Mouse (Mus musculus) hindbrain, postnatal 0 days (tissue): ENCODE data around the gene Pde9a. TPM values are rescaled to one million over a fixed set of nuclear protein-coding genes. Genes with fewer than 3 reads are reported as not detected.

Experiments
- ATAC-seq: fragments of 200-750 bp; cut with Nextera tagmentation; 2 replicates; pipeline ENCODE4 v1.8.0; 2017; ENCODE audit warnings: mild to moderate bottlenecking, moderate TSS enrichment, moderate library complexity
- DNase-seq: peaks from one replicate; pipeline ENCODE4 v3.0.0-alpha.2; 2015; ENCODE audit warnings: low spot score
- H3K27ac ChIP-seq: fragments of 300-500 bp; sonication (generic); 2 replicates; pipeline ENCODE4 v1.5.1; 2014; ENCODE audit warnings: mild to moderate bottlenecking
- H3K27me3 ChIP-seq: fragments of 300-500 bp; sonication (generic); 2 replicates; pipeline ENCODE4 v1.6.1; 2014; ENCODE audit warnings: low read length, mixed read lengths; ENCODE audit not compliant: insufficient read depth
- H3K36me3 ChIP-seq: fragments of 300-500 bp; sonication (generic); 2 replicates; pipeline ENCODE4 v1.6.1; 2014; ENCODE audit warnings: low read length, mixed read lengths; ENCODE audit not compliant: insufficient read depth
- H3K4me1 ChIP-seq: fragments of 300-500 bp; sonication (generic); 2 replicates; pipeline ENCODE4 v1.6.1; 2014; ENCODE audit warnings: antibody characterized with exemption, low read length, mixed read lengths; ENCODE audit not compliant: insufficient read depth
- H3K4me2 ChIP-seq: fragments of 300-500 bp; sonication (generic); 2 replicates; pipeline ENCODE4 v1.6.1; 2014; ENCODE audit warnings: low read depth, mild to moderate bottlenecking, low read length, moderate library complexity, mixed read lengths
- H3K4me3 ChIP-seq: fragments of 300-500 bp; sonication (generic); 2 replicates; pipeline ENCODE4 v1.5.1; 2014; ENCODE audit warnings: low read length
- H3K9ac ChIP-seq: fragments of 300-500 bp; sonication (generic); replicated peaks from 2 replicates; pipeline ENCODE4 v1.6.1; 2014; ENCODE audit warnings: mild to moderate bottlenecking, low read length, moderate library complexity, mixed read lengths
- H3K9me3 ChIP-seq: fragments of 300-500 bp; sonication (generic); 2 replicates; pipeline ENCODE4 v1.6.1; 2016; ENCODE audit warnings: low read length, mixed read lengths
- CTCF ChIP-seq: IDR thresholded peaks from 2 replicates; pipeline ENCODE4 v1.5.1; 2016; ENCODE audit warnings: antibody characterized with exemption, control low read depth, low read depth
- WGBS: fragments of 180-500 bp; shearing (Covaris S2); extraction: QIAGEN DNeasy Blood & Tissue Kit; methylation state at CpG from one replicate; pipeline ENCODE4 v1.1.7; 2014; 5-methylcytosine and 5-hydroxymethylcytosine counted together
- polyA plus RNA-seq: library from polyadenylated mRNA; unstranded; fragments of >200 nt; fragmentation: Nextera tagmentation; extraction: Ambion mirVana; gene quantifications from 2 replicates; pipeline ENCODE4 v1.2.1, GENCODE M21; 2015
- total RNA-seq: library from RNA; depleted of rRNA; stranded (reverse); fragments of >200 nt; gene quantifications from 2 replicates; pipeline ENCODE4 v1.2.3, GENCODE M21; 2014

Gene Pde9a
- total and polyA plus RNA-seq, 2 experiments from 2014 or later: 35.2 to 39.8 TPM

DNA sequence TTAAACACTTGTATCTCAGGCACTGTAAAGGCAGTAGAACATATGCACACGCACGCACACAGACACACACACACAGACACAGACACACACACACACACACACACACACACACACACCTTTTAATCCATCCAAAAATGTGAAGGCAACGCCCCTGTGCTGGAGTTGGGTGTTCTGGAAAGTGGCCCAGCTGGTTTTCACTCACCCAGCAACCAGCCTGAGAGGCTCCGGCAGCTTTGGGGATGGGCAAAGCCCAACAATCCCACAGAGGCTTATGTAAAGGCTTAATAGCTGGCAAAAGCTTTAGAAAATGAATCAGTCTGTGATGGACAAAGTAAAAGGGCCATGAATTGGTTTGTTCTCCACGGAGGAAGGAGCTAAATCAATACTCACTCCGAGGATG, 14.3 kb downstream of the Pde9a start:
- Histone ChIP-seq H3K9me3 (no peaks in the 10 kb centered on the region), H3K9ac (no peak overlapping the region), H3K36me3 (no peaks in the 10 kb centered on the region), H3K4me1 (peaks cover 15% of the 10 kb centered on the region), H3K4me2 (no peak overlapping the region), H3K27me3 (no peaks in the 10 kb centered on the region), H3K4me3 (no peak overlapping the region), H3K27ac (0 out of 2 replicates have a peak overlapping the region, but pooled peaks have one; percentile 16)
- ATAC-seq (no peak), DNase-seq (peak; percentile 36)
- no peak for TF ChIP-seq CTCF
- WGBS: 61% methylated on average over 6 of the region's 6 CpGs

- H3K27me3 ChIP-seq: no peaks in the 10 kb centered on the region
- WGBS: 77% methylated on average over 3 of the region's 3 CpGs
- H3K9ac ChIP-seq: no peak overlapping the region
- peaks cover 15% of the 10 kb centered on the region for H3K4me1 ChIP-seq
- no peak for TF ChIP-seq CTCF
- ATAC-seq: no peak
- peak overlapping the region; percentile 16; the same call in 1 of the 2 replicates for H3K27ac ChIP-seq
- no peaks in the 10 kb centered on the region for H3K36me3 ChIP-seq
- H3K4me2 ChIP-seq: no peak overlapping the region
- no peak for DNase-seq
- H3K4me3 ChIP-seq: no peak overlapping the region
- no peaks in the 10 kb centered on the region for H3K9me3 ChIP-seq
Observed at GRCm38 (mm10) chr17:31401160-31401559, 15.2 kb downstream of the Pde9a start.

GRCm38 (mm10) chr17:31402713-31403112, 16.7 kb downstream of the Pde9a start:
- TF ChIP-seq CTCF: no peak
- Histone ChIP-seq H3K4me2 (no peak overlapping the region), H3K9me3 (no peaks in the 10 kb centered on the region), H3K27ac (no peak overlapping the region; the same call in 1 of the 2 replicates), H3K27me3 (no peaks in the 10 kb centered on the region), H3K36me3 (no peaks in the 10 kb centered on the region), H3K4me3 (no peak overlapping the region), H3K4me1 (peaks cover 15% of the 10 kb centered on the region), H3K9ac (no peak overlapping the region)
- DNase-seq (no peak), ATAC-seq (no peak)
- 43% methylated on average over 8 of the region's 8 CpGs for WGBS

- H3K27ac ChIP-seq: no peak overlapping the region
- no peaks in the 10 kb centered on the region for H3K9me3 ChIP-seq
- no peak for DNase-seq
- ATAC-seq: no peak
- no peak overlapping the region for H3K4me3 ChIP-seq
- H3K36me3 ChIP-seq: no peaks in the 10 kb centered on the region
- H3K4me1 ChIP-seq: peaks cover 12% of the 10 kb centered on the region
- no peak overlapping the region for H3K4me2 ChIP-seq
- no peaks in the 10 kb centered on the region for H3K27me3 ChIP-seq
- no peak overlapping the region for H3K9ac ChIP-seq
- WGBS: 70% methylated on average over 6 of the region's 6 CpGs
- no peak for TF ChIP-seq CTCF
Observed at GRCm38 (mm10) chr17:31405694-31406227, 19.8 kb downstream of the Pde9a start.

GRCm38 (mm10) chr17:31409741-31410350, 23.8 kb downstream of the Pde9a start:
- Histone ChIP-seq H3K4me1 (no peaks in the 10 kb centered on the region; the same call in 1 of the 2 replicates), H3K36me3 (peaks cover 4% of the 10 kb centered on the region; the same call in 1 of the 2 replicates), H3K27ac (peak overlapping the region; percentile 6; the same call in 1 of the 2 replicates), H3K9ac (no peak overlapping the region), H3K4me2 (no peak overlapping the region), H3K9me3 (no peaks in the 10 kb centered on the region), H3K27me3 (no peaks in the 10 kb centered on the region), H3K4me3 (no peak overlapping the region)
- DNase-seq (no peak), ATAC-seq (no peak)
- 10% methylated on average over 10 of the region's 10 CpGs for WGBS
- TF ChIP-seq CTCF: no peak

GRCm38 (mm10) chr17:31415258-31415657, 29.2 kb downstream of the Pde9a start:
- TF ChIP-seq CTCF: no peak
- WGBS: 78% methylated on average over 9 of the region's 9 CpGs
- Histone ChIP-seq H3K36me3 (peaks cover 25% of the 10 kb centered on the region; the same call in 1 of the 2 replicates), H3K9me3 (no peaks in the 10 kb centered on the region), H3K4me3 (no peak overlapping the region), H3K27me3 (no peaks in the 10 kb centered on the region), H3K27ac (no peak overlapping the region), H3K9ac (no peak overlapping the region), H3K4me1 (peaks cover 8% of the 10 kb centered on the region), H3K4me2 (no peak overlapping the region)
- DNase-seq (no peak), ATAC-seq (no peak)
